Mouse (Mus musculus): ENCODE results near the gene Acsl1.
A peak's percentile ranks its signal among the peaks of the same experiment; 100 is the strongest.

The Acsl1 gene

GRCm38 (mm10) chr8:46470792-46471781 is at the start of gene Acsl1:
Acsl1 (plus strand) TSS chr8:46471037.
- DNase-seq (ENCODE audit: extremely low read depth, low read depth) = peak; percentile 75

GRCm38 (mm10) chr8:46421515-46421914 is 49.3 kb upstream of the Acsl1 start:
- DNase-seq (ENCODE audit: extremely low read depth, low read depth) = no peak

- no peak for DNase-seq (ENCODE audit: extremely low read depth, low read depth)
Observed at GRCm38 (mm10) chr8:46427940-46428339, 42.9 kb upstream of the Acsl1 start.

- DNase-seq (ENCODE audit: extremely low read depth, low read depth) = no peak
Observed at GRCm38 (mm10) chr8:46429871-46430270, 41.0 kb upstream of the Acsl1 start.

- DNase-seq (ENCODE audit: extremely low read depth, low read depth) = no peak
Observed at GRCm38 (mm10) chr8:46431921-46432320, 38.9 kb upstream of the Acsl1 start.

GRCm38 (mm10) chr8:46432581-46432980 is 38.3 kb upstream of the Acsl1 start:
- DNase-seq (ENCODE audit: extremely low read depth, low read depth) = no peak

GRCm38 (mm10) chr8:46433656-46434055 is 37.2 kb upstream of the Acsl1 start:
- no peak for DNase-seq (ENCODE audit: extremely low read depth, low read depth)

GRCm38 (mm10) chr8:46438491-46438890 is 32.3 kb upstream of the Acsl1 start:
- no peak for DNase-seq (ENCODE audit: extremely low read depth, low read depth)

GRCm38 (mm10) chr8:46445964-46446915 is 24.6 kb upstream of the Acsl1 start:
- peak; percentile 46 for DNase-seq (ENCODE audit: extremely low read depth, low read depth)

- DNase-seq (ENCODE audit: extremely low read depth, low read depth) = no peak
Observed at GRCm38 (mm10) chr8:46447334-46447733, 23.5 kb upstream of the Acsl1 start.

- no peak for DNase-seq (ENCODE audit: extremely low read depth, low read depth)
Observed at GRCm38 (mm10) chr8:46448606-46449005, 22.2 kb upstream of the Acsl1 start.

GRCm38 (mm10) chr8:46449063-46449462 is 21.8 kb upstream of the Acsl1 start:
- no peak for DNase-seq (ENCODE audit: extremely low read depth, low read depth)

- DNase-seq (ENCODE audit: extremely low read depth, low read depth) = no peak
Observed at GRCm38 (mm10) chr8:46449723-46450251, 21.1 kb upstream of the Acsl1 start.

GRCm38 (mm10) chr8:46458215-46458811 is 12.5 kb upstream of the Acsl1 start:
- DNase-seq (ENCODE audit: extremely low read depth, low read depth) = no peak

GRCm38 (mm10) chr8:46468400-46468799 is 2.4 kb upstream of the Acsl1 start:
- DNase-seq (ENCODE audit: extremely low read depth, low read depth) = peak; percentile 57

- DNase-seq (ENCODE audit: extremely low read depth, low read depth) = no peak
Observed at GRCm38 (mm10) chr8:46469071-46469769, 1.6 kb upstream of the Acsl1 start.

GRCm38 (mm10) chr8:46470091-46470791 is 596 bp upstream of the Acsl1 start:
- DNase-seq (ENCODE audit: extremely low read depth, low read depth) = no peak

GRCm38 (mm10) chr8:46471926-46472485 is 1.2 kb downstream of the Acsl1 start:
- no peak for DNase-seq (ENCODE audit: extremely low read depth, low read depth)

- no peak for DNase-seq (ENCODE audit: extremely low read depth, low read depth)
Observed at GRCm38 (mm10) chr8:46474120-46474519, 3.3 kb downstream of the Acsl1 start.

- DNase-seq (ENCODE audit: extremely low read depth, low read depth) = peak; percentile 81
Observed at GRCm38 (mm10) chr8:46474634-46475033, 3.8 kb downstream of the Acsl1 start.

All from MEL-GATA-1-ER (cell line).